Mouse (Mus musculus) MEL (cell line): ENCODE results near the gene Omp. TPM values are rescaled to one million over a fixed set of nuclear protein-coding genes. Genes with fewer than 3 reads are reported as not detected.

ENCODE experiments used
- DNase-seq: peaks from one replicate; pipeline ENCODE4 v3.0.0; 2011; ENCODE audit warnings: low read depth, low spot score
- H3K27ac ChIP-seq: 2 replicates; pipeline ENCODE4 v1.5.1; 2012; ENCODE audit warnings: low read depth, mild to moderate bottlenecking, control low read depth, low read length, moderate library complexity; ENCODE audit not compliant: control insufficient read depth
- H3K27me3 ChIP-seq, 2 experiments: fragments of 150-350 bp in 1 of 2; sonication (generic) in 1 of 2; 2 replicates each; pipeline ENCODE4 v1.6.1; 2012; ENCODE audit warnings: low read length in 2 of 2, mild to moderate bottlenecking in 2 of 2, improper control_type of control experiment in 1 of 2, moderate library complexity in 1 of 2; ENCODE audit not compliant: insufficient read depth in 2 of 2, control insufficient read depth in 1 of 2
- H3K36me3 ChIP-seq, 2 experiments: 2 replicates each; pipeline ENCODE4 v1.6.1; 2012 to 2014; ENCODE audit warnings: low read length in 2 of 2, improper control_type of control experiment in 1 of 2, inconsistent platforms in 1 of 2, mild to moderate bottlenecking in 1 of 2; ENCODE audit not compliant: insufficient read depth in 2 of 2, control insufficient read depth in 1 of 2
- H3K4me1 ChIP-seq, 2 experiments: fragments of 150-350 bp in 1 of 2; sonication (generic) in 1 of 2; 2 replicates each; pipeline ENCODE4 v1.6.1; 2012; ENCODE audit warnings: low read length in 2 of 2, improper control_type of control experiment in 1 of 2, mild to moderate bottlenecking in 1 of 2; ENCODE audit not compliant: insufficient read depth in 2 of 2, control insufficient read depth in 1 of 2
- H3K4me3 ChIP-seq, 2 experiments: fragments of 150-350 bp in 1 of 2; sonication (generic) in 1 of 2; 2 replicates each; pipeline ENCODE4 v1.5.1; 2012; ENCODE audit warnings: low read depth in 2 of 2, low read length in 2 of 2, mild to moderate bottlenecking in 2 of 2, moderate library complexity in 2 of 2, control low read depth in 1 of 2, improper control_type of control experiment in 1 of 2; ENCODE audit not compliant: control insufficient read depth in 1 of 2, insufficient read depth in 1 of 2
- H3K79me2 ChIP-seq: 2 replicates; pipeline ENCODE4 v1.6.1; 2012; ENCODE audit warnings: mild to moderate bottlenecking, low read length, moderate library complexity; ENCODE audit not compliant: control insufficient read depth, poor library complexity, insufficient read depth
- H3K9ac ChIP-seq: 2 replicates; pipeline ENCODE4 v1.6.1; 2012; ENCODE audit warnings: low read depth, mild to moderate bottlenecking, control low read depth, low read length, moderate library complexity; ENCODE audit not compliant: control insufficient read depth, poor library complexity, severe bottlenecking
- H3K9me3 ChIP-seq: fragments of 150-350 bp; sonication (generic); replicated peaks from 2 replicates; pipeline ENCODE4 v1.6.1; 2012; ENCODE audit warnings: mild to moderate bottlenecking, low read length, improper control_type of control experiment, moderate library complexity; ENCODE audit not compliant: insufficient read depth
- EP300 ChIP-seq, 2 experiments: IDR thresholded peaks; 2 replicates each; pipeline ENCODE4 v1.6.1; 2011; ENCODE audit warnings: improper control_type of control experiment in 2 of 2, low read length in 2 of 2, low read depth in 1 of 2, mild to moderate bottlenecking in 1 of 2
- ETS1 ChIP-seq: IDR thresholded peaks from 2 replicates; pipeline ENCODE4 v1.6.1; 2012; ENCODE audit warnings: low read depth, mild to moderate bottlenecking, inconsistent platforms, low read length, improper control_type of control experiment, moderate library complexity
- GATA1 ChIP-seq: IDR thresholded peaks from 2 replicates; pipeline ENCODE4 v1.6.1; 2011; ENCODE audit warnings: low read depth, low read length, improper control_type of control experiment
- MAX ChIP-seq: IDR thresholded peaks from 2 replicates; pipeline ENCODE4 v1.6.1; 2011; ENCODE audit warnings: low read length, improper control_type of control experiment
- MYC ChIP-seq: IDR thresholded peaks from 2 replicates; pipeline ENCODE4 v1.6.1; 2011; ENCODE audit warnings: low read depth, mild to moderate bottlenecking, low read length, improper control_type of control experiment, moderate library complexity
- NRF1 ChIP-seq: IDR thresholded peaks from 2 replicates; pipeline ENCODE4 v1.6.1; 2014; ENCODE audit warnings: low read depth, mild to moderate bottlenecking, inconsistent platforms, low read length, improper control_type of control experiment, moderate library complexity; ENCODE audit not compliant: poor library complexity, insufficient read depth, severe bottlenecking
- POLR2AphosphoS5 ChIP-seq: IDR thresholded peaks from 2 replicates; pipeline ENCODE4 v1.6.1; 2012; ENCODE audit warnings: low read depth, borderline replicate concordance, mild to moderate bottlenecking, inconsistent platforms, low read length, moderate library complexity, mixed read lengths
- TAL1 ChIP-seq: IDR thresholded peaks from 2 replicates; pipeline ENCODE4 v1.6.1; 2012; ENCODE audit warnings: mild to moderate bottlenecking, inconsistent platforms, low read length, moderate library complexity, mixed read lengths
- UBTF ChIP-seq: IDR thresholded peaks from 2 replicates; pipeline ENCODE4 v1.6.1; 2012; ENCODE audit warnings: low read depth, mild to moderate bottlenecking, inconsistent platforms, low read length, improper control_type of control experiment, moderate library complexity, borderline replicate concordance; ENCODE audit not compliant: insufficient read depth
- USF1 ChIP-seq: IDR thresholded peaks from 2 replicates; pipeline ENCODE4 v1.6.1; 2014; ENCODE audit warnings: low read depth, mild to moderate bottlenecking, inconsistent platforms, low read length, improper control_type of control experiment, moderate library complexity
- USF2 ChIP-seq, 2 experiments: IDR thresholded peaks; 2 replicates each; pipeline ENCODE4 v1.6.1; 2011 to 2012; ENCODE audit warnings: improper control_type of control experiment in 2 of 2, low read length in 2 of 2, borderline replicate concordance in 1 of 2, inconsistent platforms in 1 of 2, low read depth in 1 of 2, mild to moderate bottlenecking in 1 of 2; ENCODE audit not compliant: insufficient read depth in 1 of 2
- ZMIZ1 ChIP-seq: IDR thresholded peaks from 2 replicates; pipeline ENCODE4 v1.6.1; 2012; ENCODE audit warnings: low read depth, mild to moderate bottlenecking, inconsistent platforms, low read length, improper control_type of control experiment, moderate library complexity
- polyA plus RNA-seq, 2 experiments: library from polyadenylated mRNA; stranded (reverse) in 1 of 2; unstranded in 1 of 2; fragments of >175 nt in 1 of 2; fragments of >200 nt in 1 of 2; gene quantifications; 2 replicates each; pipeline versions ENCODE4 v1.2.1 to v1.2.4; 2012; ENCODE audit warnings: low replicate concordance in 2 of 2, low read depth in 1 of 2; ENCODE audit not compliant: insufficient read length in 2 of 2, insufficient read depth in 1 of 2, missing spikeins in 1 of 2
- total RNA-seq: library from RNA; depleted of rRNA; stranded (reverse); fragments of 300-350 nt; gene quantifications from 2 replicates; pipeline ENCODE4 v1.2.3, GENCODE M21; 2012

Gene Omp
- total and polyA plus RNA-seq, 3 experiments = 0.07 to 0.08 TPM; not detected in 1

DNA sequence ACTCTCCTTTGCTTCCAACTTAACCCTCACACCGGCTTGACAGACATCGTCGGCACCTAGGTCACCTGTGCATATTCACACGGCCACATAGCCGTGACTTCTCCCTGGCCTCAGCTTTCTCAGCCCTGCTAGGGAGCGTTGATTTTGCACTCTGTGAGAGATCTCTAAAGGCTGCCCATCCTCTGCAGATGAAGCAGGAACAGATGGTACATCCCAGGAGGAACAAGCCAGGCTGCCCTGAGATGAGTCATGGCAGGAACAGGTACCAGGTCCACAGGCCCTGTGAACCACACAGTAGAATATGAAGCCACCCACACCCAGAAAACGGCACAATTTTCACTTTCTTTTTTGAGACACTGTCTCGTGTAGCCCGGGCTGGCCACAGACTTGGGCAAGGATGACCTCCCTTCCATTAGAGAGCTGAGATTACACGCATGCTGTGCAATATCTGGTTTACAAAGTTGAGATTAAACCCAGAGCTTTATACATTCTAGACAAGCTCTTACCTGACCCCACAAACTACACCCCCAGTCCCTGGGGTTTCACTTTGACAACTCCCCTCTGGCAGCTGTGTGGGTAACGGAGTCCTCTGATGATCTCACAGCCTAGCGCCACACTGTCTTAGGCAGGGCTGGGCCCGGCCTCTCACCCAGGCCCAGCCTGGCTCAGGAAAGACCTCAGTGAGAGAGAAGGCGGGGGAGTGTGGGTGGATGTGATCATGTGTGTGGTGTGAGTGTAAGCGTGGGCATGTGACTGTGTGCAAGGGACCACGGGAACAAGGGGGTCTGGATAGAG, 36.5 kb downstream of the Omp start:
- H3K4me3 ChIP-seq = no peak overlapping the region
- no peak for DNase-seq
- no peak overlapping the region for H3K27ac ChIP-seq
- H3K27me3 ChIP-seq = no peaks in the 10 kb centered on the region
- H3K4me1 ChIP-seq = no peaks in the 10 kb centered on the region
- no peak overlapping the region for H3K9ac ChIP-seq
- no peaks in the 10 kb centered on the region for H3K36me3 ChIP-seq
- H3K79me2 ChIP-seq = no peaks in the 10 kb centered on the region
- TF ChIP-seq USF1 = no peak
- TF ChIP-seq MAX = no peak
- no peak for TF ChIP-seq GATA1
- no peak for TF ChIP-seq MYC
- TF ChIP-seq, all 39 proteins: peak for 0
- H3K9me3 ChIP-seq = no peaks in the 10 kb centered on the region

- no peak for DNase-seq
- H3K4me3 ChIP-seq = peak overlapping the region; percentile 25 to 39; a peak in 2 of 4 replicates
- no peaks in the 10 kb centered on the region for H3K36me3 ChIP-seq
- H3K9me3 ChIP-seq = no peaks in the 10 kb centered on the region
- TF ChIP-seq POLR2AphosphoS5 = no peak
- no peak for TF ChIP-seq ZMIZ1
- no peak for TF ChIP-seq USF1
- no peak for TF ChIP-seq EP300 (IDR thresholded peaks at IDR 0.05; ENCODE audit: low read depth in 1 of 2, low read length in 2 of 2)
- TF ChIP-seq MYC = no peak
- no peak for TF ChIP-seq TAL1
- no peak for TF ChIP-seq UBTF
- TF ChIP-seq ETS1 = no peak
- TF ChIP-seq NRF1 = no peak
- no peak for TF ChIP-seq USF2 (IDR thresholded peaks at IDR 0.05; ENCODE audit: borderline replicate concordance in 1 of 2, insufficient read depth in 1 of 2, low read depth in 1 of 2, low read length in 2 of 2)
- no peak overlapping the region for H3K9ac ChIP-seq
- H3K4me1 ChIP-seq = no peaks in the 10 kb centered on the region
- no peaks in the 10 kb centered on the region for H3K27me3 ChIP-seq
- no peak overlapping the region for H3K27ac ChIP-seq
- H3K79me2 ChIP-seq = no peaks in the 10 kb centered on the region
Observed at GRCm38 (mm10) chr7:98106272-98106671, 39.0 kb downstream of the Omp start.
